Mouse (Mus musculus) T-helper 17 cell (primary cell): ENCODE results near the gene Hist1h2bg.

Source experiments
- in situ Hi-C, 2 experiments: fragments of 300-600 bp; cut with MboI, MseI; formaldehyde crosslinking; loops; 1 replicate in 1 of 2; 2 replicates in 1 of 2; pipeline ENCODE4 v1.15.1; 2025; ENCODE audit warnings: high pct_unique_total_duplicates in 2 of 2

The Hist1h2bg gene

GRCm38 (mm10) chr13:23556906-23557305 is 14.3 kb upstream of the Hist1h2bg start:
- in situ Hi-C loops = loop anchor here (10.0 to 25.0 kb wide), 2 partner anchors 1512 to 1745 kb away; partner anchors contain the start of genes Hist1h2ag (in 1 of the 2), Hist1h2ao (in 1 of the 2), Hist1h2bj (in 1 of the 2) and Hist1h2bq (in 1 of the 2)

- in situ Hi-C loops = loop anchor here in 1 of 2 experiments (25.0 kb wide), 1 partner anchor 1748 kb away; the partner anchor contains the start of genes Hist1h2ao, Hist1h2bq and Hist1h4m
Observed at GRCm38 (mm10) chr13:23560699-23561098, 10.5 kb upstream of the Hist1h2bg start.

- in situ Hi-C loops = loop anchor here in 1 of 2 experiments (25.0 kb wide), 1 partner anchor 1749 kb away; the partner anchor contains the start of genes Hist1h2ao, Hist1h2bq and Hist1h4m
Observed at GRCm38 (mm10) chr13:23561531-23561882, 9.7 kb upstream of the Hist1h2bg start.

- in situ Hi-C loops = loop anchor here in 1 of 2 experiments (25.0 kb wide), 1 partner anchor 1750 kb away; the partner anchor contains the start of genes Hist1h2ao, Hist1h2bq and Hist1h4m
Observed at GRCm38 (mm10) chr13:23561883-23562659, 9.1 kb upstream of the Hist1h2bg start, which contains the start of gene Hist1h3e. TSS of gene Hist1h3e (minus strand) at chr13:23562369.

GRCm38 (mm10) chr13:23562699-23563462 is 8.3 kb upstream of the Hist1h2bg start:
- in situ Hi-C loops = loop anchor here in 1 of 2 experiments (25.0 kb wide), 1 partner anchor 1751 kb away; the partner anchor contains the start of genes Hist1h2ao, Hist1h2bq and Hist1h4m

- in situ Hi-C loops = loop anchor here in 1 of 2 experiments (25.0 kb wide), 1 partner anchor 1752 kb away; the partner anchor contains the start of genes Hist1h2ao, Hist1h2bq and Hist1h4m
Observed at GRCm38 (mm10) chr13:23564482-23564881, 6.7 kb upstream of the Hist1h2bg start.

- in situ Hi-C loops = loop anchor here (5.0 to 25.0 kb wide), 5 partner anchors 112 to 1853 kb away; partner anchors contain the start of genes Hist1h2ac (in 1 of the 2), Hist1h2ah (in 1 of the 2), Hist1h2ai (in 1 of the 2) and Hist1h2ao (in 1 of the 2)
Observed at GRCm38 (mm10) chr13:23570261-23571021, 755 bp upstream of the Hist1h2bg start.

GRCm38 (mm10) chr13:23571504-23572217 is 465 bp downstream of the Hist1h2bg start:
- in situ Hi-C loops = loop anchor here (5.0 to 25.0 kb wide), 5 partner anchors 111 to 1854 kb away; partner anchors contain the start of genes Hist1h2ac (in 1 of the 2), Hist1h2ah (in 1 of the 2), Hist1h2ai (in 1 of the 2) and Hist1h2ao (in 1 of the 2)

DNA sequence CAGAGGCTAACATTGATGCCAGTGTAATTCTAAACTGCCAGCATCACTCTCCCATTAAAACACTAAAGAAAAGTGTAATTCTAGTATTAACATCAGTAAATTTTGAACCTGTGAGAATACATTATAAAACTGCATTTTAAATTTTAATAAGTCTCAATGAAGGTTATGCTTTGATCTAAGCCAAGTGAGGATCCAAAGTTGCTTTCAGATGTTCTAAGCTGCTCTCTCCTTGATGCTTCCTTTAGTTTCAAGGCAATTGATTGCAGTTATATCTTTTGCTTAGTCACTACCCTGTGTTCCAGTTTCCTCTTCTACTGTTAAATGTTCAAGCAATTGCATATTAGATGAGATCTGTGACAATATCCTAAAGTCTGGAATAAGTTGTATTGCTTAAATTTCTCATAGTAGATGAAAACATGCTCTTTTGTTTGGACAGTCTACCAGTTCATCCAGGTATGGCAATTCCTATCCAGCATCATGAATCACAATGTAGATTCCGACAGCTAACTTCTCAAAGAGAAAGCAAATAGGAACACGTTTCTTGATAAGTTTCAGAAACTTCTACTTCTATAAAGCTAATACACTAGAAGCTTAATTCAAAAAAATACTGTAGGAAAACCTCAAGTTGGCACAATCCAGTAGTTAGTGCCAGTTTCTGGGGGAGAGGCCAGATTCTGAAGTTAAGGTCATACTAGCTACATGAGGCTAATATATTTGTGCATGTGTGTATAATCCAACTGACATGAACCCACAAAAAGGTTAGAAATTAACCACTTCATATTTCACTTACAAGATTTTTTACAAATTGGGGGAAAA is 1.2 kb downstream of the Hist1h2bg start:
- in situ Hi-C loops = loop anchor here (5.0 to 25.0 kb wide), 5 partner anchors 110 to 1855 kb away; partner anchors contain the start of genes Hist1h2ac (in 1 of the 2), Hist1h2ah (in 1 of the 2), Hist1h2ai (in 1 of the 2) and Hist1h2ao (in 1 of the 2)

GRCm38 (mm10) chr13:23573034-23573897 is 2.1 kb downstream of the Hist1h2bg start:
- in situ Hi-C loops = loop anchor here (5.0 to 25.0 kb wide), 5 partner anchors 109 to 1856 kb away; partner anchors contain the start of genes Hist1h2ac (in 1 of the 2), Hist1h2ah (in 1 of the 2), Hist1h2ai (in 1 of the 2) and Hist1h2ao (in 1 of the 2)

- in situ Hi-C loops = loop anchor here (5.0 to 25.0 kb wide), 5 partner anchors 108 to 1857 kb away; partner anchors contain the start of genes Hist1h2ac (in 1 of the 2), Hist1h2ah (in 1 of the 2), Hist1h2ai (in 1 of the 2) and Hist1h2ao (in 1 of the 2)
Observed at GRCm38 (mm10) chr13:23573898-23574524, 2.8 kb downstream of the Hist1h2bg start, which contains the start of the genes Hist1h2bf and Hist1h2ad. TSS of gene Hist1h2bf (minus strand) at chr13:23574196. TSS of gene Hist1h2ad (plus strand) at chr13:23574381.

- in situ Hi-C loops = loop anchor here (5.0 to 25.0 kb wide), 6 partner anchors 37 to 1857 kb away; partner anchors contain the start of genes Hist1h2ac (in 1 of the 2), Hist1h2ah (in 1 of the 2), Hist1h2ai (in 1 of the 2) and Hist1h2ao (in 1 of the 2)
Observed at GRCm38 (mm10) chr13:23574546-23575170, 3.5 kb downstream of the Hist1h2bg start.

GRCm38 (mm10) chr13:23575271-23575851 is 4.2 kb downstream of the Hist1h2bg start, which contains the start of gene Hist1h3d:
TSS of gene Hist1h3d (plus strand) at chr13:23575763.
- in situ Hi-C loops = loop anchor here in 1 of 2 experiments (5.0 kb wide), 1 partner anchor 38 kb away; the partner anchor contains the start of gene Hist1h3g

GRCm38 (mm10) chr13:23575864-23576313 is 4.7 kb downstream of the Hist1h2bg start:
- in situ Hi-C loops = loop anchor here in 1 of 2 experiments (5.0 kb wide), 1 partner anchor 39 kb away; the partner anchor contains the start of gene Hist1h3g

GRCm38 (mm10) chr13:23576351-23576881 is 5.2 kb downstream of the Hist1h2bg start:
- in situ Hi-C loops = loop anchor here in 1 of 2 experiments (5.0 kb wide), 1 partner anchor 39 kb away; the partner anchor contains the start of gene Hist1h3g
